20 mouse cellular contexts compared by ENCODE assay signal in genomic region chrX:42332906-42333305, GRCm38 (mm10).
DNase-seq lines count a peak whose midpoint lies in the region; ATAC-seq and TF ChIP-seq lines count a peak whose summit lies in the region.
"Had no signal": no experiment of that assay in that cellular context is flagged by ENCODE, and none has a peak within 500 bp of the region (broad histone marks: within the 10 kb centered on the region; RNA-seq: fewer than 3 reads in every experiment).

No protein-coding gene starts in this region.

- no peaks in the 10 kb centered on the region for H3K9me3 ChIP-seq in heart, embryonic 14.5 days (ENCODE audit: control insufficient read depth, low read length)
- no peaks in the 10 kb centered on the region for H3K9me3 ChIP-seq in heart, embryonic 10.5 days
- H3K9me3 ChIP-seq in kidney, postnatal 0 days (replicated peaks; ENCODE audit: low read length) = no peaks in the 10 kb centered on the region
- H3K9me3 ChIP-seq in lung, embryonic 16.5 days (ENCODE audit: control insufficient read depth, low read length) = no peaks in the 10 kb centered on the region
- H3K9me3 ChIP-seq: embryonic facial prominence, embryonic 10.5 days; forebrain, embryonic 13.5 days; hindbrain, embryonic 10.5 days; intestine, embryonic 15.5 days had no signal

- TF ChIP-seq CTCF in kidney, postnatal 0 days (IDR thresholded peaks at IDR 0.05; ENCODE audit: low read depth) = no peak

- no peaks in the 10 kb centered on the region for H3K36me3 ChIP-seq in heart, embryonic 14.5 days (ENCODE audit: control insufficient read depth, insufficient read depth, low read length)
- no peaks in the 10 kb centered on the region for H3K36me3 ChIP-seq in heart, embryonic 10.5 days
- no peaks in the 10 kb centered on the region for H3K36me3 ChIP-seq in kidney, postnatal 0 days (ENCODE audit: insufficient read depth, low read length)
- no peaks in the 10 kb centered on the region for H3K36me3 ChIP-seq in lung, embryonic 16.5 days (ENCODE audit: control insufficient read depth, insufficient read depth, low read length)
- H3K36me3 ChIP-seq: embryonic facial prominence, embryonic 10.5 days; hindbrain, embryonic 10.5 days; intestine, embryonic 15.5 days had no signal

- no peak overlapping the region for H3K9ac ChIP-seq in heart, embryonic 14.5 days (ENCODE audit: low read length)
- no peak overlapping the region for H3K9ac ChIP-seq in kidney, postnatal 0 days (ENCODE audit: low read depth, low read length)
- H3K9ac ChIP-seq in lung, embryonic 16.5 days (ENCODE audit: low read length) = no peak overlapping the region
- H3K9ac ChIP-seq: forebrain, embryonic 13.5 days; forebrain, postnatal 0 days; hindbrain, embryonic 14.5 days; intestine, embryonic 15.5 days had no signal

- H3K4me2 ChIP-seq in heart, embryonic 14.5 days (ENCODE audit: low read length) = no peak overlapping the region
- H3K4me2 ChIP-seq in kidney, postnatal 0 days (ENCODE audit: low read length) = no peak overlapping the region
- H3K4me2 ChIP-seq in lung, embryonic 16.5 days (ENCODE audit: low read depth, low read length) = no peak overlapping the region
- H3K4me2 ChIP-seq: forebrain, embryonic 13.5 days; hindbrain, embryonic 14.5 days; intestine, embryonic 15.5 days had no signal

- ATAC-seq in heart, embryonic 14.5 days (ENCODE audit: insufficient number of reproducible peaks, insufficient read depth, low FRiP score, low read depth) = no peak
- no peak for ATAC-seq in kidney, postnatal 0 days (replicated peaks; ENCODE audit: low FRiP score, low read depth)
- no peak for ATAC-seq in lung, embryonic 16.5 days (ENCODE audit: low read depth)
- ATAC-seq: activated CD4-positive, CD25-positive, alpha-beta regulatory T cell, adult 4 months; forebrain, embryonic 13.5 days; forebrain, postnatal 0 days; intestine, embryonic 15.5 days had no signal

- WGBS in heart, embryonic 14.5 days = 50% methylated on average over 7 of the region's 7 CpGs
- 63% methylated on average over 7 of the region's 7 CpGs for WGBS in heart, embryonic 10.5 days
- 68% methylated on average over 7 of the region's 7 CpGs for WGBS in kidney, postnatal 0 days
- WGBS in lung, embryonic 16.5 days = 48% methylated on average over 7 of the region's 7 CpGs

- DNase-seq in heart, adult 11 months = peak; percentile 66
- DNase-seq in heart, adult 9 months (ENCODE audit: low spot score in 2 of 2) = no peak
- DNase-seq in heart, embryonic 10.5 days (ENCODE audit: low spot score) = no peak
- peak; percentile 24 for DNase-seq in kidney, postnatal 0 days (ENCODE audit: low spot score)
- no peak for DNase-seq in kidney, postnatal 4 days
- no peak for DNase-seq in lung, postnatal 25 days (ENCODE audit: low spot score)
- DNase-seq: adrenal gland, postnatal 36 days; cerebellum, adult 2 months; cerebellum, postnatal 10 days; forebrain, postnatal 0 days; gastrocnemius, postnatal 14 days; kidney, adult 18-20 months had no signal

- peak overlapping the region; percentile 77 to 83 for H3K27ac ChIP-seq in heart, embryonic 14.5 days (replicated peaks in 1 of 2; ENCODE audit: control insufficient read depth in 1 of 2, insufficient read depth in 1 of 2, low read depth in 2 of 2, low read length in 2 of 2)
- no peak overlapping the region for H3K27ac ChIP-seq in heart, embryonic 10.5 days
- no peak overlapping the region for H3K27ac ChIP-seq in kidney, postnatal 0 days
- peak overlapping the region; percentile 69 for H3K27ac ChIP-seq in lung, embryonic 16.5 days (ENCODE audit: low read length)
- H3K27ac ChIP-seq: embryonic facial prominence, embryonic 10.5 days; forebrain, embryonic 13.5 days; hindbrain, embryonic 10.5 days; hindbrain, embryonic 14.5 days; intestine, embryonic 15.5 days had no signal

- no peak overlapping the region for H3K4me3 ChIP-seq in heart, embryonic 14.5 days (ENCODE audit: control insufficient read depth in 1 of 2, insufficient read depth in 1 of 2, low read depth in 1 of 2, low read length in 2 of 2)
- H3K4me3 ChIP-seq in heart, embryonic 10.5 days = no peak overlapping the region
- no peak overlapping the region for H3K4me3 ChIP-seq in kidney, postnatal 0 days (replicated peaks; ENCODE audit: low read depth, low read length)
- no peak overlapping the region for H3K4me3 ChIP-seq in lung, embryonic 16.5 days (ENCODE audit: low read length)
- H3K4me3 ChIP-seq: embryonic facial prominence, embryonic 10.5 days; forebrain, embryonic 13.5 days; hindbrain, embryonic 10.5 days; intestine, embryonic 15.5 days had no signal

- no peaks in the 10 kb centered on the region for H3K27me3 ChIP-seq in heart, embryonic 14.5 days (ENCODE audit: control insufficient read depth, insufficient read depth, low read length)
- H3K27me3 ChIP-seq in heart, embryonic 10.5 days (ENCODE audit: insufficient read depth, poor library complexity, severe bottlenecking) = no peaks in the 10 kb centered on the region
- no peaks in the 10 kb centered on the region for H3K27me3 ChIP-seq in kidney, postnatal 0 days (ENCODE audit: insufficient read depth, low read length)
- H3K27me3 ChIP-seq in lung, embryonic 16.5 days (ENCODE audit: control insufficient read depth, insufficient read depth, low read depth, low read length) = no peaks in the 10 kb centered on the region
- H3K27me3 ChIP-seq: forebrain, embryonic 13.5 days; intestine, embryonic 15.5 days had no signal

- H3K4me1 ChIP-seq in heart, embryonic 14.5 days (ENCODE audit: control insufficient read depth in 2 of 2, insufficient read depth in 2 of 2, low read length in 2 of 2) = no peaks in the 10 kb centered on the region
- H3K4me1 ChIP-seq in heart, embryonic 10.5 days = no peaks in the 10 kb centered on the region
- no peaks in the 10 kb centered on the region for H3K4me1 ChIP-seq in kidney, postnatal 0 days (replicated peaks; ENCODE audit: insufficient read depth, low read length)
- H3K4me1 ChIP-seq in lung, embryonic 16.5 days (replicated peaks; ENCODE audit: control insufficient read depth, insufficient read depth, low read length) = no peaks in the 10 kb centered on the region
- H3K4me1 ChIP-seq: embryonic facial prominence, embryonic 10.5 days; forebrain, embryonic 13.5 days; hindbrain, embryonic 10.5 days; intestine, embryonic 15.5 days had no signal

Comparison
In these comparisons a context has a peak if more than half of its experiments do, and no peak if none do; other contexts are left out.
1. DNase-seq: peak in heart, adult 11 months (single experiment) and kidney, postnatal 0 days (single experiment); none in heart, adult 9 months (0 of 2), heart, embryonic 10.5 days (single experiment), kidney, postnatal 4 days (0 of 2) and lung, postnatal 25 days (single experiment).
2. H3K27ac ChIP-seq: peak in heart, embryonic 14.5 days (2 of 2) and lung, embryonic 16.5 days (single experiment); none in heart, embryonic 10.5 days (single experiment) and kidney, postnatal 0 days (single experiment).